Mouse (Mus musculus) 416B (cell line): ENCODE data around the gene Cmip.

ENCODE experiments used
- DNase-seq: peaks from one replicate; pipeline ENCODE4 v3.0.0; 2011; ENCODE audit warnings: low read depth

The Cmip gene

DNA sequence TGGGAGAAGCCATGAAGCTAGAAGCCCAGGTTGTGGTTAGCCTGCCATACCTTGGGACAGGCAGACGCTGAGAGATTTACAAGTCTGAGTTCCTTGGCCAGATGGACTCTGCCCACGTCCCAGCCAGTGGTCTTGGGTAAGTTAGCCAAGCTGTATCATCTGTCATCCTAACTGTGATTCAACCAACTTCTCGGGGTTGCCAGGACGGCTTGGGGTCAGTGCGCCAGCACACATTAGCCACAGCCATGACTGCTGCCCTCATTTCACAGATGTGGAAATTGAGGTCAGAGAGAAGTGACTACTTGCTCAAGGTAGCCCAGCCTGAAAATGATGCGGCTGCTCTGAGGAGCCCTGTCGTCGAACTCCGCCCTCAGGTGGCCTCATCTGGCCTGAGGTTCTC is 68.0 kb downstream of the Cmip start:
- no peak for DNase-seq

DNA sequence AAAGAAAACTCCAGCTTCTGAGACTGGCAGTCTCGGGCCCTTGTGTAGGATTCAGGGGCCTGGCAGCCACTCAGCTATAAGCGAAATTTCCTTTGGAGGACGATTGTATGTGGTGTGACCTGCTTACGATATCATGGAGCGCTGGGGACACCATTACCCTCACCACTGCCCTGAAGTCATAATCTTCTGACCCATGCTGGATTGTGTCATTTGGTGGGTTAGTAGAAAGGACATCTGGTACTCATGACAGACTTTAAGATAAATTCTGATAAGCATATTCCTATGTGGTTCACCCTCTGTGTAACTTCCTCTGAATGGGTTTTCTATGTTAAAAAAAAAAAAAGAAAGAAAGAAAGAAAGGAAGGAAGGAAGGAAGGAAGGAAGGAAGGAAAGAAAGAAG is 69.9 kb downstream of the Cmip start:
- peak; percentile 82 for DNase-seq

DNA sequence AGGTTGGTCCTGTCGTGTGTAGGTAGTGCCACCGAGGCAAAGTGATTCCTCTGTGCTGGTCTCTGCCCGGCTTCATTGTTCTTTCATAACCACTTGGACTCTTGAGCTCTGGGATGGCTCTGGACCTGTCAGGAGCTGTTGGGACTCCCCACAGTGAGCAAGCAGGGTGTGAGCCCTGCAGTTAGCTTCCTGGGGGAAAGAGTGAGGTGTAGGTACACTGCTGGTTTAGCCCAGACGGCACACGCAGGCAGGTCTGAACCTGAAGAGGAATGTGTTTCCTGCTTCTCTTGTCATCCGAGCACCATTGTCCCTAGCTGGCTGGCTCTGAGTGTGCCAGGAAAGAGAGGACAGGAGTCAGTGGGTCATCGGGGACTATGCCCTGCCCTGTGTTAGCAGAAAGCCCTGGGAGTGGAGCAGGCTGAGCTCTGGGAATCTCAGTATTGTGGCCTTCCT is 70.5 kb downstream of the Cmip start:
- no peak for DNase-seq

DNA sequence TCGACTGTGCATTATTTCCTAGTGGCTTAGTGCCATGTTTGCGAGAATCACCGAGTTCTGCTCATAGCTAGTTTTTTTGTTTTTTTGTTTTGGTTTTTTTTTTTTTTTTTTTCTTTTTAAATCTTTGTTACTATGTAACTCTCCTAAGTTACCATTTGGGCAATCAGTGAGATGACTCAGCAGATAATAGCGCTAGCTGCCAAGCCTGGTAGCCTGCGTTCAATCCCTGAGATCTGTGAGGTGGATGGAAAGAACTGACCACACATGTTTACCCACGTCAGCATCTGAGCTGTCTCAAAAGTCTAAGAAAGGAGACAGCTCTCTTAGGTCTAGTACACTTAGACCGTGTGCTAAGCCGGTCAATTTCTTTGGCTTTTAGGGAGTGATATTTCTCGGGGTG is 71.9 kb downstream of the Cmip start:
- DNase-seq = peak; percentile 83

DNA sequence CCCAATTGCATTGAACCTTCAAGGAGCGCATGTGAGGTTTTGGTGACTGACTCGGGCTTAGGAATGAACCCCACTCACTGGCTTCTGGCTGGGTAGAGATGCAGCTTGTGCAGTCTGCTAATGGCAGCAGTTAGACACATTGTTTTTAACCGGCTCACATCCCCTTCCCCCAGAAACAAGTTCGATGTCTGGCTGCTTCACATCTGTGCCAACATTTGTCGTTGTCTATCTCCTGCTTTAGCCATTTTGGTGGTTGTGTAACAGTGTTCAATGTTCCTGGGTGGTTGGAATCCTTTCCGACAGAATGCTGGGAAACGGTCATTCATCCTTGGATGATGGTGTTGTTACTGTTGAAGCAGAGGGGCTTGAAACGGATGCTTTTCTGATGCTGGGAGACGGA is 72.3 kb downstream of the Cmip start:
- DNase-seq = no peak

DNA sequence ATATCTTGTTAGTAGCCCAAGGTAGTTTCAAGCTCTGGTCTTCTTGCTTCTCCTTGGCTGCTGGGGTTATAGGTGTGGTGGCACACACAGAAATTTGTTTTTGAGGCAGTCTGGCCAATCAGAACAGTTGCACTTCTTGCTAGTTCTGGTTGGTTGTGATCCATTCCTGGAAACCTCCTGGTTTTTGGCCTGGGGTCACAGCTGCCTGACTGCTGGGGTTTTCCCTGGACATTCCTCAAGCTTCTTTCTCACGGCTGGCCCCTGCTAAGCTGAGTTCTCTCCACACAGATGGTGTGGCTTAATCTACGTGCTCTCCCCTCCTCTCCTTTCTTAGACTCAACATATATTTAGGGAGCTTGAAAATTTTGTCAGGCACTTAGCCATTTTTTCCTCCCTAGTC is 73.0 kb downstream of the Cmip start:
- no peak for DNase-seq

DNA sequence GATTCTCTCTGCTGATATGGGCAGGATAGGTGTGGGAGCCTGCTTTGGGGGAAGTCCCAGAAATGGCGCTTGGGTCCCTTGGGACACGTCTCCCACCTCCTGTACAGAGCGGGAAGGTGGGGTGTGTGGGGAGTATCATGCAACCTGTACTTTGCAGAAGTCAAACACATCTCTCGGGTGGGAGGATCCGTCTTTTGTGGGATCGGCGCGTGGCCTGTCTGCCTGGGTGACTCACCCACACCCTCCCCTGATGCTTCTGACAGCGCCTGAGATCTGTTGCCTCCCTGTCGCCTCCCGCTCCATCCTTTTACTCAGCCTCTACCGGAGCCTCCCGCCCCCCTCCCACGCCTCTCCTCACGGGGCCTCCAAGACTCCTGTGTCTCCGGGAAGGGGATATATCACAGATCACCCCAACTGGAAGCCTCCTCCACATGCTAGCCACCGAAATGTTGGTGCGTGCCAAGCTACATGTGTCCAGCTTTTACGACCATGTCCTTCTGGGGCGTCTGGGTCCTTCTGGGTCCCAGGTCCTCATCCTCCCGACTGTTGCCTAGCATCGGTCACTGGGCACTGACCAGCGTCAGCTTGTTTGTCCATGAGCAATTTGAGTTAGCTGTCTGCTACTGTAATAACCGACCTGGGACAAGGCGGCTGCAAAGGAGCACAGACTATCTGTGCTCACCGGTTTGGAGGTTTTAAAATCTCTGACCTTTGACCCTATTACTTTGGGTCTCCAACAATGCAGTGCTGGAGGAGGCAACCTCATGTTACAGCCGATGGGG is 75.6 kb downstream of the Cmip start:
- DNase-seq = peak; percentile 39

DNA sequence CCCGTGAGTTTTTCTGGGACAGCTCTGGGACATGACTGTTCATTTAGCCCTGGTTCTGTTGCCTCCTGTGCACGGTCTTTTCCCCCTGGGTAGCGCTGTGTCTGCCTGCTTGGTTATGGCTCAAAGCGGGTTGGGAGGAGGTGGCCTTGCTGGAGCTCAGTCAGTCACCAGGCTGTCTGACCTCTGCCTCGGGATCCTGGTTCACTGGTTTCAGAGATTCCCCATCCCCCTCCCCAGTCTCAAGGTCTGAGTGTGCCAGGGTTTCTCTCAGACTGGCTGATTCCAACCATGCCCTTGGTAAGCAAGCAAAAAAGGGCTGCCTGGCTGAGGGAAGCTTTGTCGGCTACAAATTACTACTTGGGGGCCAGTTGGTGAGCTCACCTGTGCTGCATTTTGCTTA is 76.8 kb downstream of the Cmip start:
- DNase-seq = no peak

DNA sequence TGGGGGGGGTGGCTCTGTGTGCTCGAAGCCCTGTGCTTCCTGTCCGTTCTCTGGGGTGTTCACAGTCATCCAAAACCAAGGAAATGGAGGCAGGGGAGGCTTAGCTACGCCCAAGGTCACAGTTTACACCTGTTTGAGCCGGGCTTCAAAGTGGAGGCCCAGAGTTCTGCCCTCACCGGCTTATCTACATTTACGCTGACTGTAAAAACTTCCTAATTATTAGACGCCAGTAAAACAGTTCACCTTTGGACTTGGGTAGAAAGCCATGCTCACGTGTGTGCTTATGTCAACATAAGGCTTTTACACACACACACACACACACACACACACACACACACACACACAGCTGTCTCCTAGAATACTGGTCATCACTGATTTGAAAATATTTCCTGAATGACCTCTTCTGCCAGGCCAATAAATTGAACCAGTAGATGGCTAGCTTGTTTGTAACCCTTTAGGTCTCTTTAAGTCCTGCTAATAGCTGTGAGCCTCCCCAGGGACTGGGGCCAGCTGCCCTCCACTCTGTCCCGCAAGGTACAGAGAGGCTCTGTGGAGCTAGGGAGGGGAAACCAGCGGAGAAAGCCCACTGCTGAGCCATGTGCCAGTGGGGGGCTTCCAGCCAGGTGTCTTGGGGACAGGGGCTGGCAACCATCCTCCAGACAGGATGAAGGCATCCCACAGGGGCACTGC is 77.3 kb downstream of the Cmip start:
- DNase-seq = no peak

DNA sequence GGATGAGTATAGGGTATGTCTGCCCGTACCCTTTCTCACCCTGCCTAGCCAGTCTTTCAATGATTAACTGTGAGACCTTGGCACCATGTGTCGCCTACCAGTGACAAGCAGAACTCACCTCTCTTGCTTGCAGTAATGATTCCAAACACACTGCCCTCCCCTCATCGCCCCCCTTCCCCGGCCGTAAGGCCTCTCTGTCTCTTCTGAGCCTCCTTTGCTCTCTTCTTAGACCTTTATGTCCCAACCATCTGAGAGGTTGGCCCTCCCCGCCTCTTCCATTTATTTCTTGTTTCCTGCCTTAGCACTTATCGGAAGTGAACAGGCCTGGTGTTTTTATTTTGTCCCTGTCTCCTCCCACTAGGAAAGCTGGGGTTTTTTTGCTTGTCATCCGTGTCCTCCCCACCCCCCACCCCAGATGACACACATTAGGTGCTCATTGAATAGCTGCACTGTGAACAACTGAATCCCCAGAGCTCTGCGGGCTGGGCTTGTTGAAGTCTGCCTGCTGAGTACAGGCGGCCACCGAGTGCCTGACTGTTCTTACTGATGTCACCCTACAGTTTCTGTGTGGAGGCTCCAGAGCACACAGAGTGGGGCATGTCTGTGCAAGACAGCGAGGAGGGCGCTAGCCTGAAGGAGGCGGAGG is 78.0 kb downstream of the Cmip start:
- DNase-seq = no peak

DNA sequence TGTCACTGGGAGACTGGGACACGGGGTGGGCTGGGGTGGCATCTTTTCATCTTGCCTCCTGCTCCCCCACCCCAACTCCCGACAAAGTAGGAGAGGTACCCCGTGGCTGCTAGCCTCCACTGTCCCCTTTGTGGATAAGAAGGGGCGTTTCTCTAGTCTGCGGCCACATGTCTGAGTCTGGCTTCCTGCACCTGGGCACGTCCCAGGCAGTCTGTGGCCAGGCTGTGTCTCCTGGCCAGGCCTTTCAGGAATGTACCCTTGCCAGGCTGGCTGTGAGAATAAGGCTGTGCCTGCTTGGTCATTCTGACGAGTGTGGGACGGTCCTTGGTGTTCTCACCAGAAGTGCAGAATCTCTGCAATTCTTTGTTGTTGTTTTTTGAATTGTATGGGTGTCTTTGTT is 78.6 kb downstream of the Cmip start:
- DNase-seq = no peak

DNA sequence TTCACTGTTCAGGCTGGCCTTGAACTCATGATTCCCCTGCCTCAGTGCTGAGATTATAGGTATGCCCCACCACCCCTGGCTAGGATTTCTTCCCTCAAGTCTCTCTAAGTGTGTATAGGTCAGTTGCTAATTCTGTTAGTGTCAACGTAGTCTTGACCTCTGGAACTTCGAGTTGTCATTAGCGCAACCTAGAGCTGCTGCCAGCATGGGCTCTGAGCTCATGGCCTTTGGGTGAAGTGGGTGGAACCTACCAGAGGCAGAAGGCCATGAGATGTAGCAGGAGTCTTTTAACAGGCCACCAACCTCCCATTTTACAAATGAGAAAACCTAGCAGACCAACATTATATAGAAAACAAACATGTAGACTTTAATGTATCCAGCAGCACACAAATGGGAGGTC is 80.3 kb downstream of the Cmip start:
- no peak for DNase-seq

DNA sequence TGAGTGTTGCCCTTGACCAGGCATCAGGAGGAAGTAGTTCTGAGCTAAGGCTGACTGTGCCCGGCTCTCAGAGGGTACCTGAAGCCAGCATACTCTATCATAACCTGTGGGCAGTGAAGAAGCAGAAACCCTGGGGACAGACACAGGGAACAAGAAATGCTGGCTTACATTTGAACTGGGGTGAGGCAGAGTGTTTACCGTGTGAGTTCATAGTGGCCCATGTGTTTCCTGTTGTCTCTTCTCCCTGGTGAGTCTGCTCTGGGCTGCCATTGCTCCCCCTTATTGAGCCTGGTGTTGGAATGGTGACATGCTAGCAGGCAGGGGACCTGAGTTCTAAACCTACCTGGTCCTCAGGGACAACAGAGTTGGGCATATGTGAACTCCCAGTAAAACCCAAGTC is 81.8 kb downstream of the Cmip start:
- no peak for DNase-seq

DNA sequence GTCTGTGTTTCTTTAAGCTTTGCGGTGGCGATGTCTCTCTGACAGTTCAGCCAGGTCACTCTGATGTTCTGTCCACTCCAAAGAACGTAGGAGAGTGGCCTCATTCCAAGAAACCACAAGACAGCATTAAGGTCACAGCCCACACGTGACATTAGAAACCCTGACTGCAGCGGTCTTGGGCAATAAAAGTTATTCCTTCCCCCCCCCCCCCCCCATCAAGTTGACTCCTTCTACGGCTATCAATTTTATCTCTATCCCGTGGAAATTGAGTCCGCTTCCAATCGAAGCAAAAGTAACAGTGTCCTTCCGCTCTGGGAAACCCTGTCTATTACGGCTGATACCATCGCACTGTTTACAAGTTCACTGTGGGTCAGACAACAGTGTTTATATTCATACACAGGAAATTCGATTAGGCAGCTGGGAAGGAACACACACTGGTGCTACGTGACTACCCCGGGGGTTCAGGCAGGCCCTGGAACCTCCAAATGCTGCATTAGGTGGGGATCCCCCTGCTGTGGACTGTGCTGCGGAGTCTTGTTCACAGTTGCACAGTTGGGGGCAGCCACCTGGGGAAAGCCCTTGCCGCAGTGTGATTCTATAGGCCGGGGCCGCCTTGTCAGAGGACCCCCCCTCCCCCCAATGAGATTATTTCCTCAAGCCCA is 82.6 kb downstream of the Cmip start:
- DNase-seq = no peak

DNA sequence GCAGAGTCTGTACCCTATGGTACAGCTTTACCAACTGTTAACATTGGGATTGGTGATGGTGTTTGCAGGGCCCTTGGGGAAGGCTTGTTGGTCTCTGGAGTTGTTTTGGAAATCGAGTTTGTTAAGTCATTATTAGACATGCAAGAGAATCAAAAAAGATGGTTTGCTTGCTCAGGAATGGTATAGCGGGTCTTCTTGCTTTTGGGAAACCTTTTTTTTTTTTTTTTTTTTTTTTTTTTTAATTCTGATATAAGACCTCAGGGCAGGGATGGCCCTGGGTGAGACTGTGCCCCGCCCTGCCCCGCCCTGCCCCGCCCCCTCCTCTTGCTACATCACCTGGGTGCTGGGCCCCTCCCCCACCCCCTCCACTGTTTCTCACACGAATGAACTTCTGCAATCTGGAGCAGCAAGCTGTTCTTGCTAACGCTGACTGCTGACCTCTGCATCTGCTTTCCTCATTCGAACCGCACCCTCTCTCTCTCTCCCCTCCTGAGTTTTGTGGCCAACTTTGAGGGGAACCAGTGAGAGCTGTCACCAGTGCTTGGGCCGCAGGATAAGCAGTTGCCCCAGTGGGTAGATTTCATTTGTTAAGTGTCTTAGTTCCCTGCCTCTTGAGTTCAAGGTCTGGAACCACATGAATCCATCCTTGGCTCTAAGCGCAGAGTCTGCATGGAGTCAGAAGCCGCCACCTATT is 83.2 kb downstream of the Cmip start:
- DNase-seq = peak; percentile 81

DNA sequence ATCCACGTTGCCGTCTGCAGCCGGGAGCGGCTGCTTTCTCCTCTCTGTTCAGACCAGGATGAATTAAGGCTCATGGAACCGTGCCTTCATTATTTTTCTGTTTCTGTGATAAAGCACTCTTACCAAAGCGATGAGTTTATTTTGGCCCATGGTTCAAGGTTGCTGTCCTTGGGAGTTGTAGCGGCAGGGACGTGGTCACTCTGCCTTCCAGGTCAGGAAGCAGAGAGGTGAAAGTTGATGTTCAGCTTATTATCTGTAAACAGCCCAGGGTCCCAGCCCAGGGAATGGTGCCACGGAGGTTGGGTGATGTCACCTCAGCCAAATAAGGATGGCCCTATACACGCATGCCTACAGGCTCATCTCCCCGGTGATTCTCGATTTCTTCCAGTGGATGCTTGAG is 83.9 kb downstream of the Cmip start:
- no peak for DNase-seq

DNA sequence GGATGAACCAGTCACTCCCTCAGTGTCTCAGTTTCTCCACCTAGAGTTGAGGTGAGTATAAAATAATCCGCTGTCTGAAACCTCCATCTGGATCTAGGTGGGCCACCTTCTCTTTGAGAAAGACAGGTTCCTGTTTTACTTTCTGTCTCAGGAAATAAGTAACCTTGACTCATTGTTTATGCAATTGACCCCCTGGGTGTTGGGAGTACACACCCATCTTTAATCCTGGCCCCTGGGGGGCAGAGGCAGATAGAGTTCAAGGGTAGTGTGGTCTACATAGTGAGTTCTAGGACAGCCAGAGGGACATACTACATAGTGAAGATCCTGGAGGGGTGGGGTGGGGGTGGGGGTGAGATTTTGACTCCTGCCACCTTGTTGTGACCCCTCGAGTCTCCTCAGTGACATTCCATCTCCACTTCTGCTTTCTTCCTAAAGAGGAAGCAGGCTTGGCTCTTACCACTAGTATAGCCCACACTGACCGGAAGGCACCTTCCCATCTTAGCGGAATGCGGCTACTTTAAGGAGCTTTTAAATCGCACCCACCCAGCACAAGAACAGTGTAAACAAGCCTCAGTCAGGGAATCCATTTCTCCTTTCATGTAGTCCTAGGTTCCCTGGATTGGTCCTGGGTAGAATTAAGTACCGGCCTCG is 86.0 kb downstream of the Cmip start:
- DNase-seq = peak; percentile 46

DNA sequence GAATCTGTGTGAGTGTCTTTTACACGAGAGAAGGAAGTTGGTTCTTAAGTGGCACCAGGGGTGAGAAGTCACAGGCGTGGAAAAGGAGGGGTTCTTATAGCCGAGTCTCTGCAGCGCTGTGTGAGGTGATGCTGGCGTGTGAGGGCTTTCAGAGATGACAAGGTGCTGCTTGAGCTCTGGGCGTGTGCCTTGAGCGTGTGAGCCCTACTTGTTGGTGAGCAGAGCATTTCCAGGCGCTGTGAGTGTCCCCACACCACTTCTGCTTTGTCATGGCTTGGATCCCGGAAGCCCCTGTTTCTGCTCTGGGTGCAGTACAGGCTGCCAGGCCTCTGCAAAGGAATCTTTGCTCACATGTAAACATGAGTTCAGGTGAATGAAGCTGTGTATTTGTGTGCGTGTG is 86.6 kb downstream of the Cmip start:
- peak; percentile 58 for DNase-seq

DNA sequence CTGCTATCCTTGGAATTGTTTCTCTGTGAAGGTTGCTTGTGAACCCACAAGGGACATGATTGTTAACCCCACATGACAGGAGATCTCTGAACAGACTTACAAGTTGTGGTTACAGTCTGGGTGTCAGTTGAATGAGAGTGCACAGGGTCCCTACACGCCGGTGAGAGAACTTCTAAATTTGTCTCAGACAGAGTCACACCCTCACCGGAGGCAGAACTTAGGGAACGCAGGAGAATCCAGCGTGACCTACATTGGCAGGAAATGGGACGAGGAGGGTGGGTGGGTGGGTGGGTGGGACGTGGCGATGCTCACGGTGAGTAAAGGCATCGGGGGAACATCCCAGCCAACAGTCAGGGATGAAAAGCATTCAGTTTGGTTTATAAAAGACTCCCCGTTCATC is 88.0 kb downstream of the Cmip start:
- no peak for DNase-seq

DNA sequence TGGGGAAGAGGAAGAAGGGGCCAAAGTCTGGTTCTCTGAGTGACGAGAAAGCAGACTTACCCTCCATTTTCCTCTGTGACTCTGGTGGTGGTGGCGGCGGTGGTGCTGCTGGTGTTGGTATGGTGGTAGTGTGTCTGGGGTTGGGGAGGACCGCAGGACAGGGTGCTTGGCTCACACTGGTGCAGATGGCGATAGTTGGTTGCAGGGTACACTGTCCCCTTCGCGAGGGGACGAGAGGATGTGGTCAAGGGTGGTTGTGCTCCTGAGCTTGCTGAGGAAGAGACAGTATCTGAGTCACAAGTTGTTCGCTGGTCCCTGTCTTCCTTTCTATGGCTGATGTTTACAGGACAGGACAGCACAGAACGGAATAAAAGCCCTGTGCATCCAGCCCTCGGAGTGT is 88.5 kb downstream of the Cmip start:
- DNase-seq = peak; percentile 67

DNA sequence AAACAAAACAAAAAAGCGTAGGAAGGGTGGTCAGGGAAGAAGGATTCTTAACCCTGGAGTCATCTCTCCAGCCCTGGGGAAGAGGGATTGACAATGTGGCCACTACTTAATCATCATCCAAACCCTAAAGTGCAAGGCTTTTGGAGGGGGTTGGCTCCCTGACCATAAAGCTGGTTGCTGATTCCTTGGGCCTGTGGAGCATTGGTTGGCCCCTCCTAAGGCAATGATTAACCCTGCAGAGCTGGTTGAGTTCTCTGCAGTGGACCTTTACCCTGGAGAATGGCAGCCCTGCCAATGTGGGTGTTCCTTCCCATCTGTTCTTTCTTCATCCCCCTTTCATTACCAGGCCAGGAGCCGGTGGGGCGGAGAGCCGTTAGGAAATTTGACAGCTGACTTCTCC is 90.7 kb downstream of the Cmip start:
- no peak for DNase-seq
